ENCODE assay signal across 23 mouse cellular contexts in the genomic region with DNA sequence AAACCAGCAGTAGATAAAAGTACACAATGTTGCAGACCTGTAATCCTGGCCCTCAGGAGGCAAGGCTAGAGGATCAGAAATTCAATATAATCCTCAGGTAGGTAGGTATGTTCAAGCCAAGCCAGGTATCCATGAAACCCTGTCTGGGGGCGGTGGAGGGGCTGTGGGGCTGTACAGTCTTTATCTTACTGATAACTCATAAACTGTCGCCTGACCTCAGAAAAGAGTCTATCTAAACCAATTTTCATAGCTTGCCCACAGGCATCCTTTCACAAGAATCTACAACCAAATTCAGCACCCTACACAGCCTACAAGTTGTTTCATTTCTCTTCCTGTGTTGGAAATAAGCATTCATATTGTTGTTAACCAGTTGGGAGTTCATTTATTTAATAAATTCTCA. TPM values are rescaled to one million over a fixed set of nuclear protein-coding genes. Genes with fewer than 3 reads are reported as not detected.
DNase-seq lines count a peak whose midpoint lies in the region; ATAC-seq and TF ChIP-seq lines count a peak whose summit lies in the region.
"Had no signal": no experiment of that assay in that cellular context is flagged by ENCODE, and none has a peak within 500 bp of the region (broad histone marks: within the 10 kb centered on the region; RNA-seq: fewer than 3 reads in every experiment).

No protein-coding gene starts in this region.

- TF ChIP-seq POLR2A in MEL (IDR thresholded peaks at IDR 0.05; ENCODE audit: control insufficient read depth in 1 of 2, insufficient read depth in 1 of 2, low read depth in 1 of 2, low read length in 2 of 2, poor library complexity in 1 of 2) = no peak

- 64% methylated on average over 2 of the region's 2 CpGs for WGBS in liver, embryonic 11.5 days
- 31% methylated on average over 2 of the region's 2 CpGs for WGBS in liver, embryonic 16.5 days (ENCODE audit: insufficient replicate concordance)

- H3K79me2 ChIP-seq in MEL (ENCODE audit: control insufficient read depth, insufficient read depth, low read length, poor library complexity) = peaks cover 28% of the 10 kb centered on the region

- no peak for TF ChIP-seq RAD21 in MEL (IDR thresholded peaks at IDR 0.05; ENCODE audit: low read depth, low read length)

- TF ChIP-seq EP300 in MEL (IDR thresholded peaks at IDR 0.05; ENCODE audit: low read depth in 1 of 2, low read length in 2 of 2) = peak; percentile 61 to 66; a peak in 3 of 4 replicates

- H3K4me2 ChIP-seq in liver, embryonic 11.5 days = peak overlapping the region; percentile 94; the same call in 1 of the 2 replicates
- H3K4me2 ChIP-seq in liver, embryonic 16.5 days (ENCODE audit: low read depth, low read length) = peak overlapping the region; percentile 85; the same call in 1 of the 2 replicates

- H3K27ac ChIP-seq in liver, embryonic 11.5 days (ENCODE audit: low read depth, low read length) = no peak overlapping the region
- no peak overlapping the region for H3K27ac ChIP-seq in MEL (ENCODE audit: control insufficient read depth, low read depth, low read length)
- no peak overlapping the region for H3K27ac ChIP-seq in liver, embryonic 16.5 days (ENCODE audit: low read length)
- H3K27ac ChIP-seq: embryonic facial prominence, embryonic 15.5 days had no signal

- TF ChIP-seq CTCF in MEL (IDR thresholded peaks at IDR 0.05 in 2 of 3, conservative IDR thresholded peaks at IDR 0.05 in 1 of 3; ENCODE audit: control insufficient read depth in 1 of 3, insufficient read depth in 1 of 3, low read depth in 2 of 3, low read length in 3 of 3, poor library complexity in 1 of 3, severe bottlenecking in 1 of 3) = no peak

- peaks cover 16% of the 10 kb centered on the region for H3K4me1 ChIP-seq in liver, embryonic 11.5 days (replicated peaks; ENCODE audit: control insufficient read depth, insufficient read depth, low read length)
- peaks cover 23 to 27% of the 10 kb centered on the region in 2 experiments for H3K4me1 ChIP-seq in MEL (ENCODE audit: control insufficient read depth in 1 of 2, insufficient read depth in 2 of 2, low read length in 2 of 2)
- H3K4me1 ChIP-seq in liver, embryonic 16.5 days (ENCODE audit: control insufficient read depth, low read depth, low read length) = peaks cover 22% of the 10 kb centered on the region

- H3K36me3 ChIP-seq in liver, embryonic 11.5 days (ENCODE audit: control insufficient read depth, insufficient read depth, low read length) = no peaks in the 10 kb centered on the region
- peaks cover 0 to 33% of the 10 kb centered on the region in 2 experiments; a peak in 2 of 4 replicates for H3K36me3 ChIP-seq in MEL (ENCODE audit: control insufficient read depth in 1 of 2, insufficient read depth in 2 of 2, low read length in 2 of 2)
- no peaks in the 10 kb centered on the region for H3K36me3 ChIP-seq in liver, embryonic 16.5 days (ENCODE audit: control insufficient read depth, insufficient read depth)
- H3K36me3 ChIP-seq: embryonic facial prominence, embryonic 15.5 days; forebrain, embryonic 10.5 days; G1E; heart, embryonic 12.5 days; hindbrain, embryonic 12.5 days had no signal

- H3K27me3 ChIP-seq in liver, embryonic 11.5 days (replicated peaks; ENCODE audit: control insufficient read depth, insufficient read depth, low read length) = no peaks in the 10 kb centered on the region
- no peaks in the 10 kb centered on the region for H3K27me3 ChIP-seq in MEL (ENCODE audit: control insufficient read depth in 1 of 2, insufficient read depth in 2 of 2, low read length in 2 of 2)
- H3K27me3 ChIP-seq in liver, embryonic 16.5 days (ENCODE audit: control insufficient read depth, insufficient read depth, low read depth, low read length) = no peaks in the 10 kb centered on the region; the same call in 1 of the 2 replicates
- H3K27me3 ChIP-seq: embryonic facial prominence, embryonic 15.5 days; heart, embryonic 12.5 days; hindbrain, embryonic 12.5 days had no signal

- no peaks in the 10 kb centered on the region for H3K9me3 ChIP-seq in liver, embryonic 11.5 days (ENCODE audit: control insufficient read depth, low read length)
- no peaks in the 10 kb centered on the region for H3K9me3 ChIP-seq in MEL (replicated peaks; ENCODE audit: insufficient read depth, low read length)
- H3K9me3 ChIP-seq in liver, embryonic 16.5 days (replicated peaks; ENCODE audit: control insufficient read depth, low read length) = no peaks in the 10 kb centered on the region
- H3K9me3 ChIP-seq: embryonic facial prominence, embryonic 15.5 days; forebrain, embryonic 10.5 days; G1E; heart, embryonic 12.5 days; hindbrain, embryonic 12.5 days had no signal

- no peak for ATAC-seq in liver, embryonic 11.5 days (replicated peaks; ENCODE audit: low FRiP score)
- no peak for ATAC-seq in liver, embryonic 16.5 days (ENCODE audit: low read depth)
- ATAC-seq: CD4-positive, CD25-positive, alpha-beta regulatory T cell, adult 4 months; forebrain, embryonic 14.5 days had no signal

- DNase-seq in cerebellum, adult 9-11 months = peak; percentile 13
- DNase-seq in cerebellum, adult 8-10 months = no peak
- DNase-seq in liver, embryonic 11.5 days (ENCODE audit: low spot score) = no peak
- DNase-seq in liver = no peak
- no peak for DNase-seq in MEL (ENCODE audit: low read depth, low spot score)
- no peak for DNase-seq in right cerebral cortex, postnatal 14 days
- DNase-seq: adrenal gland, postnatal 10 days; B cell, adult 2 months; cerebellum, adult 11 months; cerebellum, adult 9-10 months; embryo, embryonic 11 days; gastrocnemius, postnatal 10 days; heart, adult 2 months; heart, postnatal 4 days had no signal

- no peak overlapping the region for H3K4me3 ChIP-seq in liver, embryonic 11.5 days (ENCODE audit: low read depth, low read length)
- H3K4me3 ChIP-seq in MEL (ENCODE audit: control insufficient read depth in 1 of 2, insufficient read depth in 1 of 2, low read depth in 2 of 2, low read length in 2 of 2) = no peak overlapping the region
- H3K4me3 ChIP-seq in liver, embryonic 16.5 days (ENCODE audit: low read depth, low read length) = no peak overlapping the region
- H3K4me3 ChIP-seq: heart, adult 2 months had no signal

- no peak overlapping the region; the same call in 1 of the 2 replicates for H3K9ac ChIP-seq in liver, embryonic 11.5 days (ENCODE audit: low read depth, low read length)
- H3K9ac ChIP-seq in MEL (ENCODE audit: control insufficient read depth, low read depth, low read length, poor library complexity, severe bottlenecking) = no peak overlapping the region
- no peak overlapping the region for H3K9ac ChIP-seq in liver, embryonic 16.5 days (ENCODE audit: low read depth, low read length)
- H3K9ac ChIP-seq: embryonic facial prominence, embryonic 15.5 days had no signal

TF ChIP-seq in MEL, 35 proteins besides CTCF, POLR2A, EP300 and RAD21:
- TF ChIP-seq GATA1 (IDR thresholded peaks at IDR 0.05; ENCODE audit: low read depth, low read length) = peak; percentile 38
- TF ChIP-seq SMC3 (IDR thresholded peaks at IDR 0.05; ENCODE audit: low read depth, low read length) = no peak
- TF ChIP-seq TCF12 (IDR thresholded peaks at IDR 0.05; ENCODE audit: low read depth, low read length) = 0 out of 2 replicates have a peak, but pooled peaks have one; percentile 36
- no peak for TF ChIP-seq ZC3H11A (IDR thresholded peaks at IDR 0.05; ENCODE audit: low read depth, low read length)
- TF ChIP-seq MAFK (IDR thresholded peaks at IDR 0.05; ENCODE audit: borderline replicate concordance, low read depth, low read length) = no peak
- peak; percentile 53; the same call in 1 of the 2 replicates for TF ChIP-seq BHLHE40 (IDR thresholded peaks at IDR 0.05; ENCODE audit: borderline replicate concordance, low read depth, low read length)
- TF ChIP-seq GABPA (IDR thresholded peaks at IDR 0.05; ENCODE audit: low read depth, low read length) = no peak
- no peak for TF ChIP-seq ETS1 (IDR thresholded peaks at IDR 0.05; ENCODE audit: low read depth, low read length)

RNA-seq across cellular contexts. Expression of a gene that starts 1.3 kb away (rescaled TPM):
- 0.21 and 0.48 TPM in 2 replicates for polyA plus RNA-seq in liver, embryonic 11.5 days (2014; fragmentation: Nextera tagmentation; extraction: Ambion mirVana)
- total RNA-seq in MEL (2012; rRNA removed) = 0.12 and 0.13 TPM in 2 replicates
- polyA plus RNA-seq in MEL (2012; ENCODE audit: insufficient read depth in 1 of 2, insufficient read length in 2 of 2, low read depth in 1 of 2, low replicate concordance in 2 of 2, missing spikeins in 1 of 2) = under 1 TPM in 1 of 2 experiments, not detected in 1; 0.19 TPM
- 0.12 and 0.15 TPM in 2 replicates for polyA plus RNA-seq in liver, embryonic 16.5 days (2015; fragmentation: Nextera tagmentation; extraction: Ambion mirVana)
- total RNA-seq: heart, adult 2 months had no signal
- polyA plus RNA-seq: erythroblast, embryonic 14.5 days had no signal

RNA-seq across cellular contexts. Expression of a gene that starts 1.5 kb away (rescaled TPM):
- 20.1 and 20.5 TPM in 2 replicates for polyA plus RNA-seq in liver, embryonic 11.5 days (2014; fragmentation: Nextera tagmentation; extraction: Ambion mirVana)
- total RNA-seq in MEL (2012; rRNA removed) = 7.9 and 11.7 TPM in 2 replicates
- 10 to 100 TPM in 1 of 2 experiments, not detected in 1; 48.5 TPM for polyA plus RNA-seq in MEL (2012; ENCODE audit: insufficient read depth in 1 of 2, insufficient read length in 2 of 2, low read depth in 1 of 2, low replicate concordance in 2 of 2, missing spikeins in 1 of 2)
- polyA plus RNA-seq in liver, embryonic 16.5 days (2015; fragmentation: Nextera tagmentation; extraction: Ambion mirVana) = 13.5 and 14.6 TPM in 2 replicates
